Mouse (Mus musculus): Measurements from ENCODE around the gene P4hb. TPM values are rescaled to one million over a fixed set of nuclear protein-coding genes. Genes with fewer than 3 reads are reported as not detected.

P4hb gene
- polyA plus RNA-seq, 1 experiment from 2014 or later: 640 TPM

DNA sequence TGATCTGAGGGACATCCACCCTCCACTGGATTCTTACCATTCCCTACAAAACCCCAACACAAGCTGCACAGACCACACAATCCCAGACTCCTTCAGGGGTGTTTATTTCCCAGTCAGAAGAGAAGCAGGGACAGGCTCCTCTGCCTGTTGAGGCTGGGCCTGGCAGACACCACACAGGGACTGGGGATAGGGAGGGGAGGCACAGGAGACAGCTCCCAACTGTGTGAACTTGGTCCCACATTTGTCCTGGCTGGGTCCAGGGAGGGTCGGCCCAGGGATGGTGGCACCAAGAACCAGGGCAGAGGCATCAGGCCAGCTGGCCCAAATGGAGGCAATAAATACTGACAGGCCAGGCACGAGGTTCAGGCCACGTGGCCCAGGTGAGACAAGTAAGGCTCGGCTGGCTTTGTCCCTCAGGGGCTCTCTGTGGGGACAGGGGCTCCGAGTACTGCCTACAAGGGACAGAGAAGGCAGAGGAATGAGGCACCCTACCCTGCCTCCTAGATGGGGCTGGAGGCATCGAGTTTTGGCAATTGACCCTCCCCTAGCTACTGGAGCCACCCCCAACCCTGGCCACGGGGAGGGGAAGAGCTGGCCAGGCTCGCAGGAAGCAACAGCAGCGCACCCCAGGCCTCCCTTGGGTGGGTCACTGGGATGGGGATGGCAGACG is 5.1 kb upstream of the P4hb start:
- H3K36me3 ChIP-seq (ENCODE audit: control insufficient read depth, insufficient read depth, low read length): peaks cover 26% of the 10 kb centered on the region
- ATAC-seq (ENCODE audit: insufficient number of reproducible peaks, low FRiP score, low TSS enrichment, low read depth) (no peak), DNase-seq (ENCODE audit: low spot score) (no peak)
- H3K9ac ChIP-seq (ENCODE audit: low read length): no peak overlapping the region
- H3K27me3 ChIP-seq (ENCODE audit: control insufficient read depth, insufficient read depth, low read length): no peaks in the 10 kb centered on the region
- H3K9me3 ChIP-seq (ENCODE audit: control insufficient read depth, low read length): no peaks in the 10 kb centered on the region
- no peak overlapping the region for H3K27ac ChIP-seq (replicated peaks; ENCODE audit: low read depth, low read length)
- WGBS: 81% methylated on average over 10 of the region's 10 CpGs
- H3K4me2 ChIP-seq (ENCODE audit: low read depth, severe bottlenecking): no peak overlapping the region
- peaks cover 12% of the 10 kb centered on the region for H3K4me1 ChIP-seq (ENCODE audit: control insufficient read depth, insufficient read depth, low read length)
- H3K4me3 ChIP-seq (ENCODE audit: low read depth, low read length): no peak overlapping the region

DNA sequence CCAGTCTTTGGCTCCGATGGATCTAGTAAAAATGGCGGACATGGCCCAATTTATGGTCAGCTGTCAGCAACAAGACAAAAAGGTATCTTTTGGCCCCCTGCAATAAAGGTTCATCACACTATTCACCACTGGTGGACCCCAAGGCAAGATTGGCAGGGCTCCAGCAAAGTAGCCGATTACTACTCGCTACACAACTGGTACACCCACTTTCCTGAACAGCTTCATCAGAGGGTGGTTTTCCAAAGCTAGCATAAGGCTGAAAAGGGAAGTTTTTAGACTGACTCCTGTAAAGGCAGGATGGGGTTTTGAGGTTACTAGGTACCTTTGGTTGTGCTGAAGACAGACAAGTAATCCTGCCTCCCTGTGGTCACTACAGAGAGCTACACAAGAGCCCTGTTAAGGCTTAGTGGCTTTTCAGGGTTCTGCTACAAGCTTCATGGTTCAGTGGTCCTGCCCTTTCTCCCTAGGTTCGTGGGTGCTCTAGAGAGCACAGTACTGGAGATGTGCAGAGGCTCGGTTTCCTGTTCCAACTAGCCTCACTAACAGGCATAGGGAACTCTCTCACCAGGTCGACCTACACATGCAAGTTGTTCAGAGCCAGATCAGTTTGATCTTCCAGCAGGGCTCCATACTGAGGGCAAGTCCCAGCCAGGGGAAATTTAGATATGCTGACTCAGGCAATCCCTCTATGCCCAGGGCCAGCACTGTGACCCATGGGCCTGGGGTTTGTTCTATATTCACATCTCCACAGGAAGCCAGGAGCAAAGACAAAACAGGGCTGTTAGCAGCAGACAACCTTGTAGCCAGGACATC is 4.4 kb upstream of the P4hb start:
- DNase-seq (ENCODE audit: low spot score): no peak
- H3K27ac ChIP-seq (replicated peaks; ENCODE audit: low read depth, low read length): no peak overlapping the region
- peaks cover 12% of the 10 kb centered on the region for H3K4me1 ChIP-seq (ENCODE audit: control insufficient read depth, insufficient read depth, low read length)
- WGBS: 84% methylated on average over 7 of the region's 7 CpGs
- H3K36me3 ChIP-seq (ENCODE audit: control insufficient read depth, insufficient read depth, low read length): peaks cover 26% of the 10 kb centered on the region
- no peak overlapping the region for H3K9ac ChIP-seq (ENCODE audit: low read length)
- no peaks in the 10 kb centered on the region for H3K27me3 ChIP-seq (ENCODE audit: control insufficient read depth, insufficient read depth, low read length)
- no peaks in the 10 kb centered on the region for H3K9me3 ChIP-seq (ENCODE audit: control insufficient read depth, low read length)
- H3K4me2 ChIP-seq (ENCODE audit: low read depth, severe bottlenecking): no peak overlapping the region
- ATAC-seq (ENCODE audit: insufficient number of reproducible peaks, low FRiP score, low TSS enrichment, low read depth): no peak
- H3K4me3 ChIP-seq (ENCODE audit: low read depth, low read length): no peak overlapping the region

DNA sequence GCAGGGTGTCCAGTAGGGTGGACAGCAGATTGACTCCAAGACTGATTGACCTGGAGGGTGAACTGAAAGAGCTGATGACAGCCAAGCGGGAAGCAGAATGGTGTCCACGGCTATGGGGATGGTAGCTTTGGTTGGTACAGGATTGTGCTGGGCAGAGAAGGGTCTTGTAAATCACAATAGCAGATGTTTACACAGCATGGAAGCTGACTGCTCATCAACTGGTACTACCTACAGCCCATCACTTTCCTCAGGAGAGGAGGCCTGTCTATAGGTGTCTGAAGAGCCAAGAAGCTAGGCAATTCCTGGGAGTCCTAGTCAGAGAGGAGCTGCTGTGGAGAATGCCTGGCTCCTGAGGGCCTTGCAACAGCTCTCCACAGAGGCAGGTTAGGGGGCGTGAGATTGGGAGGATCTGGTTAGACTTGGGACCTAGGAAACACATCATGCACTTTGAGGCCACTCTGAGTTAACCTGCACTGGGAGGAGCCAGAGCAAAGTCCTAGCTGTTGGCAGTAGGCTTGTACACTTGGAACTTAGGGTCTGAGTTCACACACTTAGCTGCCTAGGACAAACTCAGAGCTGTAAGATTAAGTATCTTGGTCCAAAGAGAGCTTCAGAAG is 3.4 kb upstream of the P4hb start:
- H3K27ac ChIP-seq (replicated peaks; ENCODE audit: low read depth, low read length): no peak overlapping the region
- 87% methylated on average over 3 of the region's 3 CpGs for WGBS
- H3K4me3 ChIP-seq (ENCODE audit: low read depth, low read length): no peak overlapping the region

DNA sequence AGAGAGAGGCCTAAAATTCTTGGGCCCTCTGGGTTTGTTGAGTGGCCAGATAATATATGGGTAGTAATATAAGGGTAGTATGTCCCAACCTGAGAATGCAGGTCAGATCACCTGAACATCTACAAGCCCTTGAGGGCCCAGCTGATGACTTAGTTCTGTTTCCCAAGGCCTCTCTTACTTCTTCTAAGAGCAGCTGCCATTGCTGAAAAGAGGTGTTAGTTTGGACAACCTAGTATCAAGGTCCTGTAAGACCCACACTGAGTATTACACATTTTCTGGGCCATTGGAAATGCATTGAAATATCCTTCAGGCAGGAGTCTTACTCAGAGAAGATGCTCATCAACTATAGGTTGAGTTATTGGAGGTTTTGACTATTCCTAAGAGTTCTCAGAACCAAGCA is 2.9 kb upstream of the P4hb start:
- H3K4me1 ChIP-seq (ENCODE audit: control insufficient read depth, insufficient read depth, low read length): peaks cover 16% of the 10 kb centered on the region
- no peak for ATAC-seq (ENCODE audit: insufficient number of reproducible peaks, low FRiP score, low TSS enrichment, low read depth)
- H3K36me3 ChIP-seq (ENCODE audit: control insufficient read depth, insufficient read depth, low read length): peaks cover 31% of the 10 kb centered on the region

More for the DNA sequence above, 3.4 kb upstream of the P4hb start:
- Histone ChIP-seq H3K27me3 (ENCODE audit: control insufficient read depth, insufficient read depth, low read length) (no peaks in the 10 kb centered on the region), H3K9me3 (ENCODE audit: control insufficient read depth, low read length) (no peaks in the 10 kb centered on the region), H3K36me3 (ENCODE audit: control insufficient read depth, insufficient read depth, low read length) (peaks cover 26% of the 10 kb centered on the region), H3K9ac (ENCODE audit: low read length) (no peak overlapping the region), H3K4me1 (ENCODE audit: control insufficient read depth, insufficient read depth, low read length) (peaks cover 12% of the 10 kb centered on the region), H3K4me2 (ENCODE audit: low read depth, severe bottlenecking) (no peak overlapping the region)
- ATAC-seq (ENCODE audit: insufficient number of reproducible peaks, low FRiP score, low TSS enrichment, low read depth): no peak
- no peak for DNase-seq (ENCODE audit: low spot score)

DNA sequence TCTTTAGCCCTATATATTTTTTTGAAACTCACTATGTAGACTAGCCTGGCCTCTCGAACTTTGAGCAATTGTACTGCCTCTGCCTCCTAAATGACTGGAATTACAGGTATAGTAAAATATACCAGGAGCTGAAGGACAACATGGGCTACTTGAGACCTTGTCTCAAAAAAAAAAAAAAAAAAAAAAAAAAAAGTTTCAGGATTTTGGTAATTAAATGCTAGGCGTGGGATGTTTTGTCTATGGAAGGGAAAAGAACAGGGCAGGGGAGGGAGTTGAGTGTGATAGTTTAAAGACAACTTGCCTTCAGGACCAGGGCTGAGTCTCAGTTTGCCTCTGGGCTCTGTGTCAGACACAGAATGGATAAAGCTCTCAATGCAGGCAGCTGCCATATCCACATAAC is 2.0 kb upstream of the P4hb start:
- Histone ChIP-seq H3K4me3 (ENCODE audit: low read depth, low read length) (no peak overlapping the region), H3K27ac (replicated peaks; ENCODE audit: low read depth, low read length) (no peak overlapping the region), H3K36me3 (ENCODE audit: control insufficient read depth, insufficient read depth, low read length) (peaks cover 39% of the 10 kb centered on the region), H3K27me3 (ENCODE audit: control insufficient read depth, insufficient read depth, low read length) (no peaks in the 10 kb centered on the region), H3K4me2 (ENCODE audit: low read depth, severe bottlenecking) (no peak overlapping the region), H3K9ac (ENCODE audit: low read length) (no peak overlapping the region), H3K9me3 (ENCODE audit: control insufficient read depth, low read length) (no peaks in the 10 kb centered on the region), H3K4me1 (ENCODE audit: control insufficient read depth, insufficient read depth, low read length) (peaks cover 13% of the 10 kb centered on the region)
- WGBS: 90% methylated on average over 2 of the region's 2 CpGs
- ATAC-seq (ENCODE audit: insufficient number of reproducible peaks, low FRiP score, low TSS enrichment, low read depth): no peak
- no peak for DNase-seq (ENCODE audit: low spot score)

More for the DNA sequence above, 2.9 kb upstream of the P4hb start:
- Histone ChIP-seq H3K9ac (ENCODE audit: low read length) (no peak overlapping the region), H3K27me3 (ENCODE audit: control insufficient read depth, insufficient read depth, low read length) (no peaks in the 10 kb centered on the region), H3K4me2 (ENCODE audit: low read depth, severe bottlenecking) (no peak overlapping the region), H3K4me3 (ENCODE audit: low read depth, low read length) (no peak overlapping the region), H3K27ac (replicated peaks; ENCODE audit: low read depth, low read length) (no peak overlapping the region), H3K9me3 (ENCODE audit: control insufficient read depth, low read length) (no peaks in the 10 kb centered on the region)
- no peak for DNase-seq (ENCODE audit: low spot score)

DNA sequence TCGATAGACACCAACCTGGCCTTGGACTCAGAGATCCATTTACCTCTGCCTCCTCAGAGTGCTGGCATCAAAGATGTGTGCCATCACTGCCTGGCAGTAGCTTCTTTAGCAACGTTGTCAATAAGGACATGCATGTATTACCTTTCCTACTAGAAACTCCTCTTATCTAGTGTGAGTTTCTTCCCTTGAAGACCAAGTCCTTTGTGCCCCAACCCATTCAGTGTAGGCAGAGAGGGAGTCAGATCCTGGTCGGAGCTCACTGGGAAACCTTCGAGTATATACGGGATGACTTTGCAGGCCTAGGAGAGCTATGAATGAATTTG is 1.2 kb upstream of the P4hb start:
- ATAC-seq (ENCODE audit: insufficient number of reproducible peaks, low FRiP score, low TSS enrichment, low read depth): no peak
- Histone ChIP-seq H3K9ac (ENCODE audit: low read length) (peak overlapping the region; percentile 5; the same call in 1 of the 2 replicates), H3K4me2 (ENCODE audit: low read depth, severe bottlenecking) (peak overlapping the region; percentile 68), H3K9me3 (ENCODE audit: control insufficient read depth, low read length) (no peaks in the 10 kb centered on the region), H3K27me3 (ENCODE audit: control insufficient read depth, insufficient read depth, low read length) (no peaks in the 10 kb centered on the region), H3K36me3 (ENCODE audit: control insufficient read depth, insufficient read depth, low read length) (peaks cover 40% of the 10 kb centered on the region), H3K4me3 (ENCODE audit: low read depth, low read length) (peak overlapping the region; percentile 97), H3K27ac (replicated peaks; ENCODE audit: low read depth, low read length) (no peak overlapping the region), H3K4me1 (ENCODE audit: control insufficient read depth, insufficient read depth, low read length) (0 out of 2 replicates have a peak, but pooled peaks cover 6% of the 10 kb centered on the region)
- DNase-seq (ENCODE audit: low spot score): no peak
- WGBS: 45% methylated on average over 5 of the region's 5 CpGs

DNA sequence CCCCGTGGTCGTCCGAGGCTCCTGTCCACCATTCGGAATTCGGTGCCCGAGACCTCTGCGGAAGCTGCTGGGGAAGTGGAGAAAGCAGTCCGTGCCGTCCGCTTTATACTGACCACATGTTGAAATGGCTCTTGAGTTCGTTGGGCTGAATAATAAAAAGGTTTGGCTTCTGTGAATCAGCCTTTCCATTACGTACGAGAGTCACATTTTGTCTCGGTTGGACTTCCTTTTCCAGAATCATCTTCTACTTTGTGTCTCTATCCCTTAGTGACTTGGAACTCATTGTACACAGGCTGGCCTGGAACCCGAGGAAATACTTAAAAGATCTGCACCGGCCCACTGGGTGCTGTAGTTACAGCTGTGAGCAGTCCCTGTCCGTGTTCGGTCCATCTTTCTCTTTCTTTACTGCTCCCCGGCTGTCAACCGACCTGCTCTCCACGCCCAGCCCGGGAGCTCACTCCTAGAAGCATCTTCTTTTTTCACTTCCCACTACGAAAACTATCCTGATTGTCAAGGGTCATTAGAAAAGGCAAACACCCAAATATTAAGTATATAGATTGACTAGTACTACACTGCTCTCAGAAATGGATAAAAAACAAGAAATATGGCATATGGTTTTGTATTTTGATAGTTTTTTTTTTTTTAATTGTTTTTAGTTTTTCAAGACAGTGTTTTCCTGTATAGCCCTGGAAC is 678 bp upstream of the P4hb start:
- ATAC-seq (ENCODE audit: insufficient number of reproducible peaks, low FRiP score, low TSS enrichment, low read depth) (no peak; the same call in 1 of the 2 replicates), DNase-seq (ENCODE audit: low spot score) (no peak)
- Histone ChIP-seq H3K27ac (replicated peaks; ENCODE audit: low read depth, low read length) (peak overlapping the region; percentile 85), H3K4me3 (ENCODE audit: low read depth, low read length) (peak overlapping the region; percentile 97), H3K36me3 (ENCODE audit: control insufficient read depth, insufficient read depth, low read length) (peaks cover 35% of the 10 kb centered on the region), H3K4me2 (ENCODE audit: low read depth, severe bottlenecking) (peak overlapping the region; percentile 68), H3K4me1 (ENCODE audit: control insufficient read depth, insufficient read depth, low read length) (0 out of 2 replicates have a peak, but pooled peaks cover 4% of the 10 kb centered on the region), H3K27me3 (ENCODE audit: control insufficient read depth, insufficient read depth, low read length) (no peaks in the 10 kb centered on the region), H3K9me3 (ENCODE audit: control insufficient read depth, low read length) (no peaks in the 10 kb centered on the region), H3K9ac (ENCODE audit: low read length) (peak overlapping the region; percentile 94)
- 1% methylated on average over 23 of the region's 23 CpGs for whole genome bisulfite sequencing

DNA sequence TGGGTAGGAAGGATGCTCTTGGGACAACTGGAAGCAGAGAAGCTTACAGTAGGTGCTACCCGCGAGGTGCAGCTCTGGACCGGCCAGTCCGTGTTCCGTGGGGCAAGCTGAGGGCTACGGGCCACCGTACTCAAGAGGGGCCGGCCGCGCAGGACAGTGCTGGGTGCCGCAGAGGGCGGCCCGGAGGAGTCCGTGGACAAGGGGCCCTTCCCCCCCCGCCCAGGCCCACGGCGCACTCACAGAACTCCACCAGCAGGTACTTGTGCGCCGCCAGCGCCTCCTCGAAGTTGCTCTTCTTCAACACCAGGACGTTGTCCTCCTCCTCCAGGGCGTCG is 669 bp downstream of the P4hb start:
- H3K9ac ChIP-seq (ENCODE audit: low read length): peak overlapping the region; percentile 94
- ATAC-seq (ENCODE audit: insufficient number of reproducible peaks, low FRiP score, low TSS enrichment, low read depth): peak; percentile 6; the same call in 1 of the 2 replicates
- H3K4me3 ChIP-seq (ENCODE audit: low read depth, low read length): peak overlapping the region; percentile 97
- WGBS: 0% methylated on average over 22 of the region's 24 CpGs
- peak overlapping the region; percentile 81 for H3K4me2 ChIP-seq (ENCODE audit: low read depth, severe bottlenecking)
- DNase-seq (ENCODE audit: low spot score): peak; percentile 46
- 0 out of 2 replicates have a peak, but pooled peaks cover 4% of the 10 kb centered on the region for H3K4me1 ChIP-seq (ENCODE audit: control insufficient read depth, insufficient read depth, low read length)
- H3K27me3 ChIP-seq (ENCODE audit: control insufficient read depth, insufficient read depth, low read length): no peaks in the 10 kb centered on the region
- no peaks in the 10 kb centered on the region for H3K9me3 ChIP-seq (ENCODE audit: control insufficient read depth, low read length)
- H3K36me3 ChIP-seq (ENCODE audit: control insufficient read depth, insufficient read depth, low read length): peaks cover 35% of the 10 kb centered on the region
- peak overlapping the region; percentile 85; the same call in 1 of the 2 replicates for H3K27ac ChIP-seq (replicated peaks; ENCODE audit: low read depth, low read length)

Measured in limb, embryonic 11.5 days (tissue).